Mouse (Mus musculus) heart, embryonic 11.5 days (tissue): ENCODE data around the gene Cyp27a1. TPM values are rescaled to one million over a fixed set of nuclear protein-coding genes. Genes with fewer than 3 reads are reported as not detected.
A peak's percentile ranks its signal among the peaks of the same experiment; 100 is the strongest.

Experiments
- ATAC-seq: fragments of 200-750 bp; cut with Nextera tagmentation; replicated peaks from 2 replicates; pipeline ENCODE4 v1.8.0; 2017; ENCODE audit warnings: moderate library complexity; ENCODE audit not compliant: insufficient number of reproducible peaks, low FRiP score, low TSS enrichment
- H3K27ac ChIP-seq: fragments of 300-500 bp; sonication (generic); 2 replicates; pipeline ENCODE4 v1.5.1; 2014; ENCODE audit warnings: mild to moderate bottlenecking, low read depth, low read length
- H3K27me3 ChIP-seq: fragments of 300-500 bp; sonication (generic); 2 replicates; pipeline ENCODE4 v1.6.1; 2014; ENCODE audit warnings: mild to moderate bottlenecking, low read length, mixed read lengths; ENCODE audit not compliant: control insufficient read depth, insufficient read depth
- H3K36me3 ChIP-seq: fragments of 300-500 bp; sonication (generic); 2 replicates; pipeline ENCODE4 v1.6.1; 2014; ENCODE audit warnings: mild to moderate bottlenecking, low read length, moderate library complexity, mixed read lengths; ENCODE audit not compliant: control insufficient read depth, insufficient read depth
- H3K4me1 ChIP-seq: fragments of 300-500 bp; sonication (generic); 2 replicates; pipeline ENCODE4 v1.6.1; 2014; ENCODE audit warnings: low read length; ENCODE audit not compliant: control insufficient read depth, insufficient read depth
- H3K4me2 ChIP-seq: fragments of 300-500 bp; sonication (generic); 2 replicates; pipeline ENCODE4 v1.6.1; 2014; ENCODE audit warnings: mild to moderate bottlenecking, moderate library complexity
- H3K4me3 ChIP-seq: fragments of 300-500 bp; sonication (generic); 2 replicates; pipeline ENCODE4 v1.5.1; 2014; ENCODE audit warnings: low read depth, low read length
- H3K9ac ChIP-seq: fragments of 300-500 bp; sonication (generic); 2 replicates; pipeline ENCODE4 v1.6.1; 2014; ENCODE audit warnings: mild to moderate bottlenecking, low read depth, low read length, moderate library complexity
- H3K9me3 ChIP-seq: fragments of 300-500 bp; sonication (generic); replicated peaks from 2 replicates; pipeline ENCODE4 v1.6.1; 2016; ENCODE audit warnings: low read length; ENCODE audit not compliant: control insufficient read depth
- WGBS: fragments of 180-500 bp; shearing (Covaris S2); extraction: QIAGEN DNeasy Blood & Tissue Kit; methylation state at CpG from one replicate; pipeline ENCODE4 v1.1.7; 2014; ENCODE audit not compliant: insufficient replicate concordance; 5-methylcytosine and 5-hydroxymethylcytosine counted together
- polyA plus RNA-seq: library from polyadenylated mRNA; unstranded; fragments of >200 nt; fragmentation: Nextera tagmentation; extraction: Ambion mirVana; gene quantifications from 2 replicates; pipeline ENCODE4 v1.2.1, GENCODE M21; 2014

The Cyp27a1 gene
- polyA plus RNA-seq, 1 experiment from 2014 or later: 15.2 TPM

GRCm38 (mm10) chr1:74770727-74771466 is 57.5 kb downstream of the Cyp27a1 start:
- Histone ChIP-seq H3K9ac (no peak overlapping the region; the same call in 1 of the 2 replicates), H3K27me3 (peaks cover 84% of the 10 kb centered on the region), H3K36me3 (no peaks in the 10 kb centered on the region), H3K4me3 (peak overlapping the region; percentile 55), H3K4me2 (peak overlapping the region; percentile 89), H3K4me1 (peaks cover 19% of the 10 kb centered on the region), H3K27ac (no peak overlapping the region), H3K9me3 (no peaks in the 10 kb centered on the region)
- ATAC-seq: no peak
- 1% methylated on average over 35 of the region's 35 CpGs for WGBS

- WGBS: under 1% methylated on average over 23 of the region's 26 CpGs
- no peak for ATAC-seq
- Histone ChIP-seq H3K4me3 (peak overlapping the region; percentile 55), H3K4me1 (peaks cover 20% of the 10 kb centered on the region), H3K27me3 (peaks cover 88% of the 10 kb centered on the region), H3K9ac (peak overlapping the region; percentile 39; the same call in 1 of the 2 replicates), H3K27ac (no peak overlapping the region), H3K9me3 (no peaks in the 10 kb centered on the region), H3K36me3 (no peaks in the 10 kb centered on the region), H3K4me2 (peak overlapping the region; percentile 89)
Measured at GRCm38 (mm10) chr1:74771467-74771844, 58.1 kb downstream of the Cyp27a1 start.

DNA sequence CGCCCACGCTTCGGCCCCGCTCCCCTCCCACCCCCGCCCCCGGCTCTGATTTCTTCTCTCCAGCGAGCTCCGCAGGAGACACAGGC is 58.3 kb downstream of the Cyp27a1 start, which contains the start of gene Wnt6:
Gene Wnt6, plus strand, starts transcription at position 48 of the 86 bp plus-strand sequence.
- no peaks in the 10 kb centered on the region for H3K36me3 ChIP-seq
- H3K27me3 ChIP-seq: peaks cover 90% of the 10 kb centered on the region
- H3K9me3 ChIP-seq: no peaks in the 10 kb centered on the region
- peak within 1 kb of the TSS; percentile 89 for H3K4me2 ChIP-seq
- WGBS: no CpG with 5 or more reads among the region's 8 CpGs
- H3K27ac ChIP-seq: no peak within 1 kb of the TSS
- peak within 1 kb of the TSS; percentile 55 for H3K4me3 ChIP-seq
- no peak for ATAC-seq
- H3K9ac ChIP-seq: peak within 1 kb of the TSS; percentile 39; the same call in 1 of the 2 replicates
- H3K4me1 ChIP-seq: peaks cover 20% of the 10 kb centered on the region

DNA sequence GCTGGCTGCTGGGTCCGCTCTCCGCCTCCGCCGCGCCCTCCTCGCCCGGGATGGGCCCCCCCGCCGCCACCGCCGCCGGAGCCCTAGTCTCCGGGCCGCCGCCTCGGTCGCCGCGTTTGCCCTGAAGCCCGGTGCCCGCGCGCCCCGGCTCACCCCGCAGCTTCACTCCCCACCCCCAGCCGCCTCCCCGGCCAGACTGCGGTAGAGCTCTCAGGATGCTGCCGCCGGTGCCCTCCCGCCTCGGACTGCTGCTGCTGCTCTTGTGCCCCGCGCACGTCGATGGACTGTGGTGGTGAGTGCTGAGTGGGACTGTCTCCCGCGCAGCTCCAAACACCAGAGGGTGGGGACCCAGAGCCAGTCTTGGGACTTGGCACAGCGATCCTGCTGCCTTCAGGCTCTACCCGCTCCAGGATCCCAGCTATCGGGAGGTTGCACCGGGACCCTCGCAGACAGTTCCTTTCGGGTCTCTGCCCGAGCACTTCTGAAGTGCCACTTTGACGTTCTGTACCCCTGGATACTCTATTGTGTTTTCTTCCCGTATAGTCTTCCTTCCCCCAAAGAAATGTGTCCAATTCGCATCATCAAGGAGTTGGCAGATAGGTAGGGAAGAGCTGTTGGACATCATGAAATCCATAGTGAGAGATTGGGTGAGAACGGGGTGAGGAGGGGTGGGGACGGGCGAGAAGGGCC is 58.7 kb downstream of the Cyp27a1 start:
- no peak overlapping the region for H3K27ac ChIP-seq
- H3K36me3 ChIP-seq: no peaks in the 10 kb centered on the region
- no peak for ATAC-seq
- H3K4me2 ChIP-seq: peak overlapping the region; percentile 89
- H3K4me1 ChIP-seq: peaks cover 20% of the 10 kb centered on the region
- no peaks in the 10 kb centered on the region for H3K9me3 ChIP-seq
- H3K4me3 ChIP-seq: peak overlapping the region; percentile 55
- 0 out of 2 replicates have a peak overlapping the region, but pooled peaks have one; percentile 39 for H3K9ac ChIP-seq
- H3K27me3 ChIP-seq: peaks cover 88% of the 10 kb centered on the region
- WGBS: under 1% methylated on average over 44 of the region's 51 CpGs

DNA sequence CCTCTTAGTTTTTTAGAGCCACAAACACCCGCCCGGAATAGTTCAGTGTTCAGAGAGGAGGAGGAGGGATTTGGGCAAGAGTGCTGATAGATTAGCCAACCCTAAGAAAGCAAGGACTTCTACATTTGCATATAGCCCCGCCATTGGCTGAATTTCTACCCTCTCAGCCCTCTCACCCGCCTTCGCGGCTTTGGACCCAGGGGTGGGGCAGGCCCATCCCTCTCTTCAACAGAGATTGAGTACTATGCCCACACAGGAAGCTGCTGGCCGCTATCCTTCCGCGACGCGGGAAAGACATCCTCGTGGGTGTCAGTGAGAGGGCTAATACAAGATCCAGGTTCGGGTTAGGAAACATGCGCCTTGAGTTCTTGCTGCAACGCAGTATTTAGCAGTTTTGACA is 59.8 kb downstream of the Cyp27a1 start:
- no peaks in the 10 kb centered on the region for H3K9me3 ChIP-seq
- ATAC-seq: peak; percentile 67
- H3K9ac ChIP-seq: no peak overlapping the region
- under 1% methylated on average over 15 of the region's 15 CpGs for WGBS
- peak overlapping the region; percentile 22 for H3K4me3 ChIP-seq
- H3K27ac ChIP-seq: no peak overlapping the region
- H3K36me3 ChIP-seq: no peaks in the 10 kb centered on the region
- H3K4me1 ChIP-seq: peaks cover 20% of the 10 kb centered on the region
- H3K27me3 ChIP-seq: peaks cover 80% of the 10 kb centered on the region
- H3K4me2 ChIP-seq: peak overlapping the region; percentile 89

GRCm38 (mm10) chr1:74774062-74774461 is 60.7 kb downstream of the Cyp27a1 start:
- no peak overlapping the region for H3K4me2 ChIP-seq
- no peaks in the 10 kb centered on the region for H3K36me3 ChIP-seq
- H3K9ac ChIP-seq: no peak overlapping the region
- H3K27me3 ChIP-seq: peaks cover 76% of the 10 kb centered on the region
- H3K27ac ChIP-seq: no peak overlapping the region
- 10% methylated on average over 6 of the region's 7 CpGs for WGBS
- no peak overlapping the region for H3K4me3 ChIP-seq
- ATAC-seq: no peak
- no peaks in the 10 kb centered on the region for H3K9me3 ChIP-seq
- peaks cover 20% of the 10 kb centered on the region for H3K4me1 ChIP-seq

DNA sequence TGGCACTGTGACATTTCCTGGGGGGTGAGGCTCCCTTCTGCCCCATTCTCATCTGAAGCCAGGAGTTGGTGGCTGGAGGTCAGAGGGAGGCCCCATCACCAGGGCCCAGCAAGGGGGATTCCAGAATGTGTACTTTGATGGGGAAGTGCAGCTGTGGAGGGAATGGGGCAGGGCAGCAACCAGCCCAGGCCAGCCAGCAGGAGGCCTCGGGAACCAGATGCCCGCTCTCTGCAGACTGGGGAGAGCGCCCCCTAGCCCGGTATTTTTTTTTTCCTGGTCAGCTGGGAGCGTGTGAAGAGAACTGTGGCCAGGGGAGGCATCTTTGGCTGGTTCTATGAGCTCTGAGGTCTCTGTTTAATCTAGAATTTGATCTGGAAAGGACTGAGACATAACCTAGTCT is 62.4 kb downstream of the Cyp27a1 start:
- H3K9ac ChIP-seq: no peak overlapping the region
- no peaks in the 10 kb centered on the region for H3K9me3 ChIP-seq
- H3K27ac ChIP-seq: no peak overlapping the region
- H3K27me3 ChIP-seq: peaks cover 68% of the 10 kb centered on the region
- no peak overlapping the region for H3K4me2 ChIP-seq
- peaks cover 17% of the 10 kb centered on the region for H3K4me1 ChIP-seq
- WGBS: 5% methylated on average over 5 of the region's 5 CpGs
- H3K36me3 ChIP-seq: no peaks in the 10 kb centered on the region
- no peak overlapping the region for H3K4me3 ChIP-seq
- ATAC-seq: no peak

DNA sequence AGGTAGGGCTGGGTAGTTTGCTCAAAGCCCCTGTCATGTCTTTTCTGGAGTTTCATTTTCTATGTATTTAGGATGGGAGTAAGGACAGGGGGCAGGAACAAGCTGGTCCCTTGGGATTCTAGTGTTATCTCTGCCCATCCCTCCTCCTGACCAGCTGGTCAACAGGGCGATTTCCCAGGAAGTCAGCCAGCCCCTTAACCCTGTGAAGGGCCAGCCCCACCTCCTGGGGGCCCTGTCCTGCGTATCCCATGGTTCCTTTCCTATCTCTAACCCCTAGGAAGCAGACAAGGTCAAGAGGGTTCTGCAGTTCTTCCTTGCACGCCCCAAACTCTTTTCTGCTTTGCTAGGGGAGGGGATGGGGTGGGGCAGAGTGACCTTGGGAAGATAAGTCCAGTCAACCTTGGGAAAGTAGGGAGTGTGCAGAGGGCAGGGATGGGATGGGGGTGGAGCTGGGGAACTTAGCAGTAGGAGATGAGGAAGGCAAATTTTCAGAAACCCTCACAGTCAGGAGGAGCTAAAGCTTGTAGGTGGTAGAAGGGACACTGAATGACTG is 65.6 kb downstream of the Cyp27a1 start:
- Histone ChIP-seq H3K9me3 (no peaks in the 10 kb centered on the region), H3K36me3 (no peaks in the 10 kb centered on the region), H3K4me2 (no peak overlapping the region), H3K4me3 (no peak overlapping the region), H3K27ac (no peak overlapping the region), H3K27me3 (peaks cover 71% of the 10 kb centered on the region), H3K4me1 (peaks cover 13% of the 10 kb centered on the region), H3K9ac (no peak overlapping the region)
- no peak for ATAC-seq
- WGBS: 8% methylated on average over 3 of the region's 3 CpGs
